Mouse (Mus musculus) gastrocnemius, adult 8-10 months (tissue): ENCODE measurements around the gene Dmrt3. TPM values are rescaled to one million over a fixed set of nuclear protein-coding genes. Genes with fewer than 3 reads are reported as not detected.

Experiments used
- DNase-seq, 2 experiments: peaks; one replicate each; pipeline ENCODE4 v3.0.0; 2022; ENCODE audit warnings: low spot score in 2 of 2
- total RNA-seq, 4 experiments: library from RNA; stranded (reverse); gene quantifications; 2 replicates each; pipeline ENCODE4 v1.2.4; 2022

Dmrt3 gene
- total RNA-seq = not detected

DNA sequence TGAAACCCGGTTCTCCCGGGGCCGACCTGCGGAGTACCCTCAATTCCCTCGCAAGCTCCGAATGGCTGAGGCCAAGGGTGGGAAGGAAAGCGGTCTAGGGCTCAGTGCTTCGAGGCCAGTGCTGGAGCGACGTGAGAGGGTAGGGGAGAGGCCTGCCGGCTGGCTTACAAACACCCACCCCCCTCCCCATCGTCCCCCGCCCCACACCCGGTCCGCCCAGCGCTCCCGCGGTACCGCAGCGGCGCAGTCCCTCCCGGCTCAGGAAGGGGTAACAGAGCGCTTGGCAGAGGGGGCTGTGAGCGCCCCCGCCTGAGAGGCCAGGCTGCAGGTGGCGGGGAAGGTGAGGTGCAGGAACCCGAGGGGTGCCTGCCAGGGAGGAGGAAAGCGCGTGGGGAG is at the start of gene Dmrt3:
TSS of gene Dmrt3 (plus strand) at position 287 of the 396 bp plus-strand sequence.
- no peak for DNase-seq

DNA sequence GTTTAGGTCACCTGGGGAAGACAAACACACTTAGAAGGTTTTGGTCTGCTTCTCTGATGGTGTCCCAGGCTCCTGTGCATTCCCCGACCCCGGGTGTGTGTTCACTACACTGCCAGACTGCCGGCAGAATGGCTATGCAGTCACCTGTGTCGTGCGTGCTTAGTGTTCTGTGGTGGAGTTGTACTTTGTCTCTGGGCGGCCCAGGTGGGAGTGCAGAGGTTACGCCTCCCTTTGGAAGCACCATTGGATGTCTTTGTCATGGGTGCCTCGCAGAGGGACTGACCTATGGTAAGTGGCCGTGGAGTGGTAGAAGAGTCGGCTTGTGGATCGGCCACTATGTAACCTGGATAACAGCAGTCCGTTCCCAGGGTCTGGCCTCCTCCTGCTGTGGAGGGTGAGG is 45.7 kb upstream of the Dmrt3 start:
- no peak for DNase-seq

DNA sequence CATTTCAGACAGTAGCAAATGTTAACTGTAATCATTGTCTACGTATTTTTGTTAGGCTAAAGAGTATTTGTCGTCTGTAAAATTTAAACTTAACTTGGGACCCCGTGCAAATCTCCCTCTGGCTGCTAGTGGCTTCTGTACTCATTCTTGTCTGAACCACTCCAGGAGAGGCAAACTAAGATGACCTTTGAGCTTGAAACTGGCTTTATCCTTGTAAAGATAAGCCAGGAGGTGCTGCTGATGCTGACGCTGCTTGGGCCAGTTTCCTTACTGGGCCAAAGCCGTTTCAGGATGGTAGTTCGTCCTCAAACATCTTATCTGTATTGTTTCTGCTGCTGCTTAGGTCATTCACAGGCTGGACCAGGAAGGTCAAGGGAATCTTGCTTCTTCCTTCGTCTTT is 40.3 kb upstream of the Dmrt3 start:
- no peak for DNase-seq

DNA sequence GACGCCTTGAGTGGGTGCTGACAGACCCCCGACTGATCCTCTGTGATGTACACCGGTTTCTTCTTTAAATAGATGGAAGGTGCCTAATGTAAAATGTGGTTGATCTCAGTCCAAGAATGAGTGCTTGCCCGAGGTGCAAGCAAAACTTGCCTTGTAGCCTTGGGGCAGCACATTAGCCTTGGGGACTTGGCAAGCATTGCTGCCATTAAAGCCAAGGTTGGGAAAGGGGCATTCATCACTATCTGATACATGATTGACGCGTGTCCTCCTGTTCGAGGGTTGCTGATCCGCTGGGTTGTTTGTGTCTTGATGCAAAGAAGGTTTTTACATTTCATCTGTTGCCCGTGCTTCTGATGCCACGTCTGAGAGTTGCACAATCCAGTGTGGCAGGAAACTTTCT is 35.7 kb upstream of the Dmrt3 start:
- no peak for DNase-seq

DNA sequence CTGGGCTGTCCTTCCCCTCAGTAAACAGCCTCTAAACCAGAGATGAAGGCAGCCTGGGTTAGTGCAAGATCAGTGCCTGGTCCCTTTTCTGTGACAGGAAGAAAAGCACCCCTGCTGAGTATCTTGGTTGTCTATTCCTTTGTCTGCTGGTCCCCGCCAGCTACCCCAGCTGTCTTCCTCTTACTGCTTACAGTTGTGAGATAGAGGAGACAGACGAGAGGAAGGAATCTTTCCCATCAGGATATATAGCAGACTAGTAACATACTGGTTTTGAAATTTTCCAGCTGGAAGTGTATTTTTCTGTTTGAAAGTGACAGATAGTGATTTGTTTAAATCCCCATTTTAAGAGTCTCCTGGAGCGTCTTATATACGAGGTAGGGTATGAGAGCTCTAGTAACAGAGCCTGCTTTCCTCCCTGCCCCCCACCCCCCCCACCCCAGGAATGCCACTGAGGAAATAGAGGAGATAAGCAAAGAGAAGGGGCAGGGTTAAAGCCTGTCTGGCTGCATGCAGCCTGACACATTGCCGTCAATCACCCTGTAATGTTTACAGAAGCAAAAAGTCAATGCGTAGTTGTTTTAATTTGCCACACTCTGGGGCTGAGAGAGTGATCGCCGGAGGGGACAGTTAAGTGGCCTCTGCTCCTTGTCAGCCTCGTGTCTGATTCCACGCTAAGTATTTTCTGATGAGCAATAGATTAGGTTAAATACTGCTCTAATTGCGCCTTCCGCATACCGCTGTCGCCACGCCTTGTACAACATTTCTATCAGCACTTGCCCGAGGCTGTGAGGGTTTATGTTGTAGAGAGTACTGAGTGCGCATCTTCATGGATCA is 34.9 kb upstream of the Dmrt3 start:
- no peak for DNase-seq

DNA sequence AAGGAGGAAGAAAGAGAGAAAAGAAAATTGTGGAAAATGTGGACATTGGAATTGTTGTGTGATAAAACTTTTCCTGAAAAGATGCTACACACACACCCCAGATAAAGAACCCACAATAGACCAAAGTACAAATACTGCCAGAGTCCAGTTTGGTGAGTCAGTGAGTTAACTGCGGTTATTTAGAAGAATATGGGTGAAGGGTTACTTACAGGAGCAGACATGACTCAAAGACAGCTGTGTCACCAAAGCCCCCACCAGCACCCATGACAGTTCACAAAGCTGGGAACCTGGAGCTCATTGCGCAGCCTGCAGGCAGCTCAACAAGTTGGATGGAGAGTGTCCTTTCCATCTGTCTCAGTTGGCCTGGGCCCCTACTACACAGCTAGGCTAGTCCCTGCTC is 31.7 kb upstream of the Dmrt3 start:
- DNase-seq = no peak

DNA sequence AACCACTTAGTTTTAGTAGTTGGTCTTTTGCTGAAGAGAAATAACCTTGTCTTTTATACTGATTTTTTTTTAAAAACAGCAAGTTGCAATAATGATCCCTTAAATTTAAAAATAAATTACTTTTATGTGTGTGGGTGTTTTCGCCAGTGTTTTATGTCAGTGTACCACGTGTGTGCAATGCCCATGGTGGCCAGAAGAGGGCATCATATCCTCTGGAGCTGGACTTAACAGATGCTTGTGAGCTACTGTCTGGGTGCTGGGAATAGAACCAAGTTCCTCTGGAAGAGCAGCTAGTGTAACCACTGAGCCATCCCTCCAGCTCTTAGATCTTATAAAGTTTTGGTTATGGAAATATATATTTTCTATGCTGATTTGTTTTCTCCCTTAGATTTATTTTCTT is 30.7 kb upstream of the Dmrt3 start:
- no peak for DNase-seq

DNA sequence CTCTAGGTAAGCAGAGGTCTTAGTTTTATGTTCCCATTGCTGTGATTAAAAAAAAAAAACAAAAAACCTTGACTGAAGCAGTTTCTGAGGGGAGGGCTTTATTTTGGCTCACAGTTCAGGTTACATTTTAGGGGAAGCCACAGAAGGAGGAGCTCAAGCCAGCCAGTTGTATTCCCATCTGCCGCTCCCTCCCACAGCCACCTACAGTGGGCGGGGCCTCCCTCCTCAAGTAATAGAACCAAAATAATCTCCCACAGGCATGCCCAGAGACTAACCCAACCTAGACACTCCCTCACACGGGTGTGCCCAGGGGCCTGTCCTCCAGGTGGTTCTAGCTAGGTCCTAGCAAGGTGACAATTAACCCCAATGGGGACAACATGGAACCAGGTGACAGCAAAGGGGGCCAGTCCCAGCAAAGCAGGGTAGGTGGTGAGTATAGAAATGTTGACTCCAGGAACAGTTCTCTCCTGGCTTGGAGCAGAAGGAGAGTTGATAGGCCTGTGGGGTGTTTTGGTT is 12.3 kb upstream of the Dmrt3 start:
- no peak for DNase-seq

DNA sequence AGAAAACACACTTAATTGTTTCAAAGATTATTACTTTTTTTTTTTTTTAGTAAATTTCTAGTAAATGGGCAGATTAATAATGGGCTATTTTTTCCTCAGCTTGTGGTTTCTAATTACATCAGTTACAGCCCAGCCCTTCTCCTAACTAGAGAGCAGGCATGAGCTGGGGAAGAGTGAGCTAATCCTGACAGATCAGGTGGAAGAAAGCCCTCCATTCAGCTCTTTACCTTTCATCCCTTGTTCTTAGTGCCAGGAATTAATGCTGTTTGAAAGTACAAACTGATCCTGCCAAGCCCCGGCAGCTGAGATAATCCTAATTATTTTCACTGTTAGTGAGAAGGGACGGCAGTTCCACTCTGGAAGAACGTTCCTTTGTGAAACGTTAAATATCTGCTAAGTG is 11.5 kb upstream of the Dmrt3 start:
- DNase-seq = no peak

DNA sequence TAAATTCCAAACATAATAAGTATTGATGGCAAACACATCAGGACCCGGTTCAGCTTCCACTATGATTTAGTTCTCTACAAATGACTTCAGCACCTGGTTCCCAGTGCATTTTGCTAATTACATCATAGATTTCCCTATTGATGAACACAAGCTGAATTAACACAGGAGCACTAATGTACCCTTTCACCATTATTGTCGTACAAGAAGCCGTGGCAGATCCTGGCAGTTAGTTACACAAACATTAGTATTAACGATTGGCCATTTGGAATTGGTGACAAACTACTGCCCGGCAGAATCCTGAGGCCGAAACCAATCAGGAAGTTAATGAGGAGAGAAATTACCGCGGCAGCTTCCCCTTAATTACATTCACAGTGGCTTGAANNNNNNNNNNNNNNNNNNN is 8.1 kb upstream of the Dmrt3 start:
- DNase-seq = no peak

DNA sequence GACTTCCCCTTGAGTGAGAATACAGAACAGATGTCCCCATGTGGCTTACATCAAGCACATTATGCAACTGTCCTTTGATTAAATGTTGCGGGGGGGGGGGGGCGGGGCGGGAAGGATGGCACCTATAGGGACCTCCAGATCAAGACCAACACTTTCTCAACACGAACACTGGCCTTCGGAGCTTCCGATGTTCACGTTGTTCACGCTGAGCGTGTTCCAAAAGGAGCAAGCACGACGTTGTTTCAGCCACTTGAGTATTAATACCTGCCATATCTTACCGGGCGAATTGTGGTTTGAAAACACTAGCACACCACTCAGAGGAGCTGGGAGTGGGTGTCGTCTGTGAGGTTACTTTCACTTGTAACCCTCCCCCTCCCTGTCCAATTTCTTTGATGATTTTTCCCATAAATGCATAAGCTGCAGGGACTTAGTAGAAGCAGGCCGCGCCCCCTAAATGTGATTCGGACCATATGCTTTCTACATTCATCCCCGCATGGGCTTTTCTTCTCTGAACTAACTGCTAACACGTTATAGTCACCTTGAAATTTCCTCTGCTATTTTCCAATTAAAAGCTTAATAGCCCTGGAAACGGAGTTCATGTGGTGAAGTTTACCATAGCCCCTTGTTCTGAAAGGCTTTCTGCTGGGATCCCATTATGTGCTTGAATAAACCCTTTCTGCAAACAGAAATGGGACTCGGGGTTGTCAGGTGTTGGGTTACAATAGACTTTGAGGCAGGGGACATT is 2.5 kb upstream of the Dmrt3 start:
- DNase-seq = no peak

DNA sequence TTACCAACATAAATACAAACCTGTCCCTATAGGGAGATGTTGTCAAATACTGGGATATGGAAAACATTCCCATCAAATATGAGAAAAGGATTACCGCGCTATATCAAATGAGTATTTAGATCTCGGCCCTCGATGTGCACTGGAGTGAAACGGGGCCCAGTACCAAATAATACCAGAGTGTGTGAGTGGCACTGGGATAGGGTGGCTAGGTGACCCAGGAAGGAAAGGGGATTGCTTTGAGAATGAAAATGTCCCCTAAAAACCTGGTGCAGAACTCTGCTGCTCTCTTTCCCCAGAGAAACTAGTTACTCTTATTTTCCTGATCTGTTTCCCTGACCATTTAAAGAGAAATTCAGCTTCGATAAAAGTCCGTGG is 1.9 kb upstream of the Dmrt3 start:
- DNase-seq = no peak

DNA sequence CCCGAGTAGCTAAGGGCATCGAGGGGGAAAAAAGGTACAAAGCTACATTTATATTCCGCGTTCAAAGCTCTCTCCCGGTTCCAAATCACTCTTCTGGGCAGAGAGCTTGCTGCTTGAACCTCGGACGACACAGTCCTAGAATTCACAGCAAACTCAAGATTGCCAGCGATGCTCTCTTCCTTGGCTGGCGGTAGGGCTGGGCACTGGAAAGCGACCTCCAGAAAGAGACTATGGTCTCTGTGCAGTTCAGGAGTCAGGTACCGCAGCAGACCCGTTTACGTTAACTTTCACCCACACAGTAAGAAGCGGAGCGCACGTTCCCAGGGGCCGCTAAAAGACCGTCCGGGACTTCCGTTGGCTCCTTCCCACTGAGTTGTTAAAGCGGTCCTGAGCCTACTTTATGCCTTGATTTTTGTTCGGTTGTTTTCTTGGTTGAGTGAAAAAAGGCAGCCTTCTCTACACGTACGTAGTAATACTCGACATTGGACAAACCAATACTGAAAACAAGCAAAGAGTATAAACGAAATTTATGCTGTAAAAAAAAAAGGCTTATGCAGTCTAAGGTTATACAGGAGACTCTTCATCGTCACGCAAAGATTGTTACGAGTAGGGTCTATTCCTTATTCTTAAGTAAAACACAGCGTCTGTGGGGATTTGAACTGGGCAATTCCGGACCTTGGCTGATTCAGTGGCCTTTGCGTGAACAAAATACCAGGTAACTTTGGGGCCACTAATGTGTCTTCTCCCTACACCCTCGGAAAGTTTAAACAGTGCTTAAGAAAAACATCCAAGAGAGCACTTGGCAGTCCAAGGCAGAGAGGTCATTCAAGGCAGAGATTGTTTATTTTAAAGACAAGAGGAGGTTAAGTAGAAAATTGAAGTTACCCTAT is 895 bp upstream of the Dmrt3 start:
- DNase-seq = no peak

DNA sequence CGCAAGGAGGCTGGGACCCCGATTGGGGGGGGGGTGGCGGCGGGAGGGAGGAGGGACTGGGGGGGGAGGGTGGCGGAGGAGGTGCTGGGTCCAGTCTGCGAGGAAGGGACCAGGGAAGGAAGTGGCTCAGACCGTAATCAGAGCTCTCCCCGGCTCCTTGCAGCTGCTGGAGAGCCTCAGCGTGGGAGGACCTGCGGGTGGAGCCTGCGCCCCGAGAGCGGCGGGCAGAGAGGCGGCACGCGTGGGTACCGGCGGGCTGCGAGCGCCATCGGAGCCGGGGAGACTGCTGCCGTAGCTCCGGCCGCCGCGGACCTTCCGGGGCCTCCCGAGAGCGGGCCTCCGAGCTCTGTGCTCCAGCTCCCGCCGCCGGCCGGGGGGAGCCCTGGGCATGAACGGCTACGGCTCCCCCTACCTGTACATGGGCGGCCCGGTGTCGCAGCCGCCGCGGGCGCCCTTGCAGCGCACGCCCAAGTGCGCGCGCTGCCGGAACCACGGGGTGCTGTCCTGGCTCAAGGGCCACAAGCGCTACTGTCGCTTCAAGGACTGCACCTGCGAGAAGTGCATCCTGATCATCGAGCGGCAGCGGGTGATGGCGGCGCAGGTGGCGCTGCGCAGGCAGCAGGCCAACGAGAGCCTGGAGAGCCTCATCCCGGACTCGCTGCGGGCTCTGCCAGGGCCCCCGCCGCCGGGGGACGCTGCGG is 460 bp downstream of the Dmrt3 start:
- DNase-seq = no peak

DNA sequence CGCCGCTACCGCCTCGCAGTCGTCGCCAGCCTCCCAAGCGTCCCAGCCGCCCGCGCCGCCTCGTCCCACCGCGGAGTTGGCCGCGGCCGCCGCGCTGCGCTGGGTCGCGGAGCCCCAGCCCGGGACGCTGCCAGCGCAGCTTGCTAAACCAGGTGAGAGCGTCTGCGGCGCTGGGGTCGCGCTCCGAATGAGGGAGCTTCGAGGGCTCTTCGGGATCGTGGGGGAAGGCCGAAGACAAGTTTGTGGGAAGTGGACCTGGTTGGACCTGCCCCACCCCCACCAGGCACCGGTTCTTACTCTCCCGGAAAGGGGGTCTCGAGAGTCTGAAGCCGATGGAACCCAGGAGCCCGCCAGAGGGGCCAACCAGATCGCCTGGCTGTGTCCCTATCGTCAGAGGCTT is 1.0 kb downstream of the Dmrt3 start:
- DNase-seq = no peak

DNA sequence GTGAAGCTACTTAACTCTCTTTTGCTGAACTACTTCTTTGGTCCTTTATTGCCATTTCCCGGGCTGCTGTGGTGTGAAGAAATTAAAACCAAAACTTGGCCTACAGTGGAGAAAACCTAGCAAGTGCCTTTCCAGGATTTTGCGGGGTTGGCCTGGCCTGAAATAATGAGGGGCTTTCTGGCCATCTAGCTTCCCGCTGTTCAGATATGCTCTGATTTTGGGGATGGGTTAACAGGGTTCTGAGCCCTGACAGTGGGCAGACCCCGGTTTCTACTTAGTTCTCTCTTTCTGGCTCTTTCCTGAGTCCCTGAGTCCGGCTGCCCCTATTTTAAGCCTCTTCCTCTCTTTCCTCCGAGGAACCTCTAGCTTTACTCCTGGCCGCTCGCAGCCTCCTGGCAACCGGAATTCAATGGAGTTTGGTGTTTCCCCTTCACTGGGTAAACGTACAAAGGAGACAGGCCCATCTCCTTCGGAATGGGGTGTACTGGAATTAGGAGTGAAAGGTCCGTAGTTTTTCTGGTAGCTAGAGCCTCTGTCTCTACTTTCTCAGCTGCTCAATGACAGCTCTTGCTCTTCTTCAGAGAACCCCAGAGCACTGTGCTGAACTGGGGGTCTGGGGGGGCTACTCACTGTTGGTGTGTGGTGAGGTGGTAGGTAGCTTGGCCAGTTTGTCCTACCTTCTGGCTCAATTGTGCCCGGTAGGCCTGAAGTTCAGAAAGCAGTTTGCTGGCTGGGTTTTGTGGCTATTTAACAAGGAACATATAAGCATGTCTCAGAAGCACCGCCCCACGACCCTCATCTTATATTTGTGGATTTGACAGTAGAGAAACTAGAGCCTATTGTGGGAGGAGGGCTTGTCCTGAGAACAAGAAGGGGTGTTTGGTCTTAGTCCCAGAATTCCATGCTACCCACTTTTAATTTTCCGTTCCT is 2.0 kb downstream of the Dmrt3 start:
- DNase-seq = no peak

DNA sequence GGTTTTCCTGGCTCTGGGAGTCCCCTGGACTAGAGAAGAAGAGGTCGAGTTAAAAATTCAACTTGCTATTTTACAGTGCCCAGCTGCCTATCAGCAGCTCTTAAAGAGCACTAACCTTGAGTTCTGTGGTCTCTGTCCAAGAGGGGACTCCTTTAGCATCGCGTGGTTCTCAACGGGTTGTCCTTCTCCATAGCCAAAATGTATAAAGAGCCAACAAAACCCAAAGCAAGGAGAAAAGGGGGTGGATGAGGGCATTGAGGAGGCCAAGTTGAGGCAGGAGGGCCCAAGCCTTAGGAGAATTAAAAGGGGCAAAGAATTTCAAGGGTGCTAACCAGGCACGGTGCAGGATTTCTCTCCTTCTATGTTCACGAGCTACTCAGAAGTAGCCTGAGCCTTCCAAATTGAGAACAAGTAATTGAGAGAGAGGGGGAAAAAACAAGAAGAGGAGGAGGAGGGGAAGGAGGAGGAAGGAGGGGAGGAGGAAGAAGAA is 2.8 kb downstream of the Dmrt3 start:
- no peak for DNase-seq

DNA sequence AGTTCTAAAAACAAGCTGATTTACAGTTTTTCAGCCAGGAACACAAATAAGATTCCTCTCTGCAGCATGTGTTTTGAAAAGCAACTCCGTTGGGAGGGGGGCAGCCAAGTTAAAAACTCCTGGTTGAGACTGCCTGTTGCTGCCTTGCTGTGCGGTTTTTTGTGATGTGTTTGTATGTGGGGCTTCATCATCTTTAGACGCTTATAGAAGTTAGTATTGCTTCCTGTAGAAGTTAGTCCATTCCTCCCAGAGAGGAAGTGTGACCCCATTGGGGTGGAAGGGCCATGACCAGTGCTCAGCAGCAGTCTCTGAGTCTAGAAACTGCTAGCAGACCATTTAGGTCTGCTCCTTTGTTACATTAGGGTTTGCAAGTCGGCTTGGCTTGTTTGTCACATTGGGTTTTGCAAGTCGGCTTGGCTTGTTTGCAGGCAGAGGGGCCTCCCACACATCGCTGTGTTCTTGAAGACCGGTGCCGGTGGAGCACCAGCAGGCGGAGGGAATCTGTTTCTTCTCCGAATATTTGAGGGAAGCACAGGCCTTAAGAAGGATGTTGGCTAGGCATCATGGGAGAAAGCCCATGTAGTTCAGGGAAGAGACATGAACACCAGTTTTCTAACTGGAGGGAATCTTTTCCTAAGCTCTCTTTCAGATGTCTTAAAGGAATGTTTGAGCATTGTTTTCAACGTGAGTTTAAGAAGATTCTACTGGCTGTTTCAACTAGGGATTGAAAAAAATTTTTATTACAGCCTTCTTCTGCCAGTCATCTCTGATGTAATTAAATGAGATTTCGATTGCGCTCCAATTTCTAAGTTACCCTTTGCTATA is 3.6 kb downstream of the Dmrt3 start:
- no peak for DNase-seq

DNA sequence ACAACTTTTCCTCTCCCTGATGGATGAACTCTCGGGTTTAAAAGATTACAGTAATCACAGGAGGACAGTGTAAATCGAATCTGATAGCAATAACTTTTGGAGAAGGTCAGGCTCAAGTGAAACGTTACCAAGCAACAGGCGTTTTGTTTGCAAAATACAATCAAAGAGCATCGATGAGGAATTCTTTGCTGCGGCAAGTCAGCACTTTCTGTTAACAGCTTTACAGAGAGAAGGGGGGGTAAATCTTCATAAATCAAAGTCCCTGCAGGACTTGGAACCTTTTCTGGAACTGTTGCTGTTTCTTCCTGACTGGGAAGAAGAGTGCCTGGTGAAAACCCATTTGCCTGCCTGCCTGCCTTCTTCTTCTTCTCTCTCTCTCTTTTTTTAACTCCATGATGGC is 5.8 kb downstream of the Dmrt3 start:
- no peak for DNase-seq
